ENCODE assay signal across 11 mouse cellular contexts in the genomic region with DNA sequence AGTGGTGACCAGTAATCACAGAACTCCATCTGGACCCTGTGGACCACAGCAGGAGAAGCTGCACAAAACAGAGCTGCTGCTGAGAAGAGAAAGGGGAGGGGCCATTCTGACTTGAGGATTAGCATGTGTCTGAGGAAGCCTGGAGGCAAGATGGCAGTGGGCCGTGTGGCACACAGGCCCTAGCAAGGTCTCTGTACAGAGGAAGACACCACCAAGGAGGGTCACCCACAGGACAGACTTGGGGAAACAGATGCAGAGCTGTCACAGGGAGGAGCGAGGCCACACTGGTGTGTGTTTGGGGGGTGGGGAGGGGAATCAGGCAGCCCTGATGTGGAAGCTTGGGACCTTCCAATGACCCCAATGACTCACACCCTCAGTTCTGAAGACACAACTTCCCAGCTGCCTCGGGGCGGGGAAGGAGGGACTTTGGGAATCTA.
A peak's percentile ranks its signal among the peaks of the same experiment; 100 is the strongest.
DNase-seq lines count a peak whose midpoint lies in the region; ATAC-seq and TF ChIP-seq lines count a peak whose summit lies in the region.
"Had no signal": no experiment of that assay in that cellular context is flagged by ENCODE, and none has a peak within 500 bp of the region (broad histone marks: within the 10 kb centered on the region; RNA-seq: fewer than 3 reads in every experiment).

No protein-coding gene starts in this region.

- no peak overlapping the region for H3K9ac ChIP-seq in lung, embryonic 14.5 days
- H3K9ac ChIP-seq: liver, embryonic 15.5 days had no signal

- peak; percentile 24 for DNase-seq in adrenal gland, postnatal 10 days
- DNase-seq in adrenal gland, adult 18-20 months (ENCODE audit: low spot score in 2 of 2), result no peak
- DNase-seq in lung, embryonic 14.5 days, result peak; percentile 40
- DNase-seq in lung, postnatal 25 days (ENCODE audit: low spot score), result no peak
- DNase-seq in adrenal gland, postnatal 14 days, result peak; percentile 63
- no peak for DNase-seq in T-cell, adult 2 months (ENCODE audit: low spot score)
- DNase-seq in thymus, postnatal 4 days, result no peak
- DNase-seq: cerebellum, postnatal 36 days; gastrocnemius, adult 2 months had no signal

- H3K4me1 ChIP-seq in lung, embryonic 14.5 days (ENCODE audit: insufficient read depth), result peaks cover 9% of the 10 kb centered on the region; the same call in 1 of the 2 replicates
- H3K4me1 ChIP-seq: liver, embryonic 15.5 days had no signal

- ATAC-seq in lung, embryonic 14.5 days (ENCODE audit: insufficient read depth), result peak; percentile 63; the same call in 1 of the 2 replicates
- ATAC-seq in megakaryocyte progenitor cell, adult 5-6 weeks (replicated peaks; ENCODE audit: poor library complexity), result peak; percentile 10; the same call in 1 of the 2 replicates

- no peaks in the 10 kb centered on the region for H3K9me3 ChIP-seq in lung, embryonic 14.5 days (ENCODE audit: low read depth, low read length)
- H3K9me3 ChIP-seq: liver, embryonic 15.5 days had no signal

- WGBS in lung, embryonic 14.5 days, result 32% methylated on average over 4 of the region's 4 CpGs

- H3K4me2 ChIP-seq in lung, embryonic 14.5 days, result no peak overlapping the region
- H3K4me2 ChIP-seq: liver, embryonic 15.5 days had no signal

- H3K36me3 ChIP-seq in lung, embryonic 14.5 days (ENCODE audit: insufficient read depth), result no peaks in the 10 kb centered on the region
- H3K36me3 ChIP-seq: liver, embryonic 15.5 days had no signal

- TF ChIP-seq CTCF in lung, embryonic 14.5 days (IDR thresholded peaks at IDR 0.05; ENCODE audit: low read depth), result no peak

- H3K27ac ChIP-seq in lung, embryonic 14.5 days (ENCODE audit: low read depth), result no peak overlapping the region
- H3K27ac ChIP-seq: gastrocnemius, adult 2 months; liver, embryonic 15.5 days had no signal

- H3K27me3 ChIP-seq in lung, embryonic 14.5 days (ENCODE audit: insufficient read depth, low read length), result no peaks in the 10 kb centered on the region
- H3K27me3 ChIP-seq: liver, embryonic 15.5 days had no signal

- no peak overlapping the region for H3K4me3 ChIP-seq in lung, embryonic 14.5 days (ENCODE audit: low read depth, low read length)
- H3K4me3 ChIP-seq: gastrocnemius, adult 2 months; liver, embryonic 15.5 days had no signal

Comparison
In these comparisons a context has a peak if more than half of its experiments do, and no peak if none do; other contexts are left out.
1. DNase-seq: peak in adrenal gland, postnatal 10 days (single experiment), lung, embryonic 14.5 days (single experiment) and adrenal gland, postnatal 14 days (single experiment); none in adrenal gland, adult 18-20 months (0 of 2), lung, postnatal 25 days (single experiment), T-cell, adult 2 months (single experiment) and thymus, postnatal 4 days (single experiment).